Mouse (Mus musculus): ENCODE measurements around the gene Gm26602.

Gm26602 gene

GRCm38 (mm10) chr10:79918231-79919078, 7.8 kb downstream of the Gm26602 start:
- peak; percentile 81 to 84 for DNase-seq

- DNase-seq, result peak in 1 of 2 experiments; percentile 34
These were observed 8.7 kb downstream of the Gm26602 start for GRCm38 (mm10) chr10:79919251-79919849.

DNA sequence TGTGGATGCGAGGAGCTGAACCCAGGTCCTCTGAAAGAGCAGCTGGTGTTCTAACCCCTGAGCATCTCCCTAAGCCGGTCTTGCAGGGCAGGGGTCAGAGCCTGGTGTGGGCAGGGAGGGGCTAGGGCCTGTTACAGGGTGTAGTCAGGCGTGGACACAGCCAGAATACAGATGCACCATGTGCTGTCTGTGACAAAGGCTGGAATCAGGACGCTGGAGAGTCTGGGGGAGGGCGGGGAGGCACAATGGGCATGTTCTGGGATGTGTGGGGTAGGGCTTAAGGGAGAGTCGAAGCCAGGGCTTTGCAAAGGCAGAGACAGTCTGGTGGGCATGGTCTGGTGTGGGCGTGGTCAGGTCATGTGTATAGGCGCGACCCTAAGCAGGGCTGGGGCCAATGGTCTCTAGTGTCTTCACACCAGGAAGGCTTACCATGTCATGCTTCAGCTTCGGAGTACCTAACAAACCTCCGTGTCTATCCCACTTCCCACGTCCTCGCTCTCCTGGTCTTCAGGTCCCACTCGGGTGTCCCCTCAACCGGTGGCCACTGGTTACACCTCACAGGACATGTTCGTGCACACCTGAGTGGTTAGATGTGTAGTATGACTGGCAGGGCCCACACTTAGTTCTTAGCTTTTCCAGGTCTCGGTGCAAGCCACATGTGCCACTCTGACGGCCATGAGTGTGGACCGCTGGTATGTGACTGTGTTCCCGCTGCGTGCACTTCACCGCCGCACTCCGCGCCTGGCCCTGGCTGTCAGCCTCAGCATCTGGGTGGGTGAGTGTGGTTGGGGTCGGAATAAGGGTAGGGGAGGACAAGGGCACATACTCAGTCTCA, 9.6 kb downstream of the Gm26602 start:
- peak in 1 of 2 experiments; percentile 19 for DNase-seq

DNA sequence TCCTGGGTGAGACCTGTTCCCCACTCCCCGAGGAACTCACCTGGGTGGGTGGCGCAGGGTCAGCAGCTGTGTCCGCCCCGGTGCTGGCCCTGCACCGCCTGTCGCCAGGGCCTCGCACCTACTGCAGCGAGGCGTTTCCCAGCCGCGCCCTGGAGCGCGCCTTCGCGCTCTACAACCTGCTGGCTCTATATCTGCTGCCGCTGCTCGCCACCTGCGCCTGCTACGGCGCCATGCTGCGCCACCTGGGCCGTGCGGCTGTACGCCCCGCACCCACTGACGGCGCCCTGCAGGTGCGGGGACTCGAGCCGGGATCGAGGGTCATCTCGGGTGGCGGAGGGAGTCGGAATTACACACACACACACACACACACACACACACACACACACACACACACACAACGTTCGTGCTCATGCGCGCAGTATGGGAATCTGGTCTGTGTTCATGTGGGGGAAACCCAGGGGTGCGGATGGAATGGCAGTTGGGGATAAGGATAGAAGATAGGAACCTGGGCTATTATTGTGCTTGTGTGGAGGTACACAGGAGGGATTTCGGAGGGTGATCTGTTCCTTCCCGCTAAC, 10.4 kb downstream of the Gm26602 start, which contains the start of gene R3hdm4:
R3hdm4 (minus strand) TSS at position 251 of the 578 bp plus-strand sequence.
- DNase-seq, result no peak

GRCm38 (mm10) chr10:79921572-79921971, 10.9 kb downstream of the Gm26602 start:
- peak in 1 of 2 experiments; percentile 37 for DNase-seq

GRCm38 (mm10) chr10:79924998-79925784, 14.5 kb downstream of the Gm26602 start:
- peak; percentile 97 to 99 for DNase-seq

DNA sequence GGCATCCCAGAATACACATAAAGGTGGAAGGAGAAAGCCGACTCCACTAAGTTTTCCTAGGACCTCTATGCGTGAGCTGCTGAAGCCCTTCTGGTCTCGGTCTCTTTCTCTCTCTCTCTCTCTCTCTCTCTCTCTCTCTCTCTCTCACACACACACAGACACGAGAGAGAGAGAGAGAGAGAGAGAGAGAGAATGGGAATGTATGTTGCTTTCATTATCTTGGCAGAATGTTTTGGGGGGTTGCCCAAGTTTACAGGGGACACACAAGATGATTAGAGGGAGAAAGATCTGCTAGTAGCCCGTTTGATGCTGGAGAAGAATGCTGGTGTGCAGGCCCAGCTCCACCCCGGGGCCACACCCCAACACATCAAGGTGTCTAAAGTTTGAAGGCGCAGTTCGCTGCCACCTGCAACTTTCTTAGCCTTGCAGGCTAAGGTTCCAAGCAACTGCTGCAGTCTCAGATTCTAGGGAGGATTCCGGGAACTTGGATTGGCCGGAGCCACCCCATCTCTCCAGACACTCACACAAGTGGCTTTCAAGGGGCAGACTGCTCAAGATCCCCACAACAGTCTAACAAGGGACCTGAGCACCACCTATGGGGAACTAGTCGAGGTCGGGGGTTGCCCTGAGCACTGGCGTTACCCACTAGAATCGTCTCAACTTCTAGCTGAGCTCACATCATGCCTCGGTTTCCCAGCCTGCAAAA, 15.3 kb downstream of the Gm26602 start:
- peak in 1 of 2 experiments; percentile 52 for DNase-seq

GRCm38 (mm10) chr10:79926491-79927323, 16.1 kb downstream of the Gm26602 start, which contains the start of gene Arid3a:
Gene Arid3a (plus strand): TSS chr10:79927043.
- DNase-seq, result peak; percentile 91 to 94

DNA sequence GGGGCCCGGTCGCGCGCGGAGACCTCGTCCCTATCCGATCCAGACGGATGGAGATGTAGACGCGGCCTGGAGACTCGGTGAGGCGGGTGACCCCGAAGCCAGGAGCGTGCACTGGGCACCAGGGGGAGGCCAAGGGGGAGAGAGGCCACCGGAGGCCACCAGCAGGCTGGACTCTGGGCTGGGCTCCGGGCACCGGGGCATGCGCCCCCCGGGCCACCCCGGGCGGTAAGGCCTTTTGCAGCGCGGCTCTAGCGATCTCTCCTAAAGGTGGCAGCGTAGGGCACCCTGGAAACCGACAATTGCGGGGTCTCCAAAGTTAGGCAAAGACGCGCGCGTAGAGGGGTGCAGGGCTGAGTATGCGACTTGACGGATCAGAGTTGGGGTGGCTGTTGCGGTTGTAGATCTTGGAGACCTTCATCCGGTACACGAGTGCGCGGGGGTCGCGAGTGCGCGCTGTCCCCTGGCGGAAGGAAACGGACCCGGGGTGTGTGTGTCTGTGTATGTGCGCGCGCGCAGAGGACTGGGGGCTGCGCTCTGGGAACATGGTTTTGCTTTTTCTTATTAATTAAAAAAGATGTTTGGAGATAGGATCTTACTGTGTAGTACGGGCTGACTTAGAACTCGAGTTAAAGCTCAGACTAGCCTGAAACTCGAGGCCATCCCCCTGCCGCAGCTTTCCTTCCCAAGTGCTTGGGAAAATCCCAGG, 16.8 kb downstream of the Gm26602 start:
- peak; percentile 78 for DNase-seq

DNA sequence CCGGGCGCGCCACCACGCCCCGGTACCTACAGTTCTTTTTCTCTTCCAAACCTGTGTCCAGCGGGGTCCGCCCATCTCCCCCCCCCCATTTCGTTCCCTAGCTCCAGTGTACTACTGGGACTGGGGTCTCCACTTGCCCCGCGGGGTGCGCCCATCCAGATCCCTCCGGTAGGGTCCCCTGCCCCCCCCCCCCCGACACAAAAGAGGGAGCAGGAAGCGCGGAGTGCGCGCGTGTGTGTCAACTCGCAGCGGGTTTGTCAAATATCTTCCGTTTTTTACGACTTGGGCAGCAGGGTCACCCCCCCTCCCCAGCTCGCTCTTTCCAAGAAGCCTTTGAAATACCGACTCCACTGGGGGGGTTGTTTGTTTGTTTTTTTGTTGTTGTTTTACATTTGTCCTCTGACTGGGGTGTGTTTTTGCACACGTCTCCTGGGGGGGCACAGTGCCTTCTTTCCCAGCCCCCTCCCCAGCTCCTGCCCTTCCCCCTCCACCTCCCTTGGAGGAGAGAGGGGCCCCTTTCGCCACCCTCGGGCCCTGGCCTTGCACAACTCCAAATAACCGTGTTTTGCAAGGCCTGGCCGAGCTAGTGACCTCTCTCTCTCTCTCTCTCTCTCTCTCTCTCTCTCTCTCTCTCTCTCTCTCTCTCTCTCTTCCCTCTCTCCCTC, 17.5 kb downstream of the Gm26602 start:
- peak; percentile 53 to 60 for DNase-seq

DNA sequence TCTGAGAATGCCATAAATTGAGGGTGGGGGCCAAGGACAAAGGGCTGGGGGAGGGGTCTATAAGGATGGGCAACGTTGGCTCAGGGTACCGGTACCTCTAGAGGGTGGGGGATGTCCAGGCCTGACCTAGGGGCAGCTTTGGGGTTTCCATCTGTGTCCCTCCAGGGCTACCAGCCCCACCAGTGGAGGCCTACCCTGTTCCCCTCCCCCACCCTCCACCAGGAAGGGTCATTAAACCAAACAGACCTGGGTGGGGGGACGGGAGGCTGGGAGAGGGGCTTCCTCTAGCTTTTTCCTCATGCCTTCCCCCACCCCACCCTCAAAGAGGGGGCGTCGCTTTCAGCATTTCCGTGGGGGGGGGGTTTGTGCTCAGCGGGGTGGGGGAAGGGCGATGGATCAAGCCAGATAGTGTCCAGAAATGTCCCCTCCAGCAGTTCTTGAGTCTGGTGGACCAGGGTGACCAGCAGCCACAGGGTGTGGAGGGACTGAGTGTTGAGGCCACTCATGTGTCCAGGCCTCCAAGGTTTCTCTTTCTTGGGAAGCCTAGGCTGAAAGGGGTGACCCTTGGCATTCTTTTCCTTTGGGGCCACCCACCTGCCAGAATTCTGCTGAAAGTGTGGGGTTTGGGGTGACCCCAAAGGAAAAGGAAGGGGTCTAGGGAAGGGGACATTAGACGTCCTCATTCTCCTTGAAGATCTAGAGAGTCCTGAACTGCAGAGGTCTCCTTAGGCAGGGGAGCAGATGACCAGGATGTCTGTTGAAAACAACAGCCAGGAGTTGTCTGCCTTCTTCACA, 18.4 kb downstream of the Gm26602 start:
- peak; percentile 59 to 68 for DNase-seq

GRCm38 (mm10) chr10:79929967-79930825, 19.5 kb downstream of the Gm26602 start:
- peak in 1 of 2 experiments; percentile 39 for DNase-seq

- DNase-seq, result peak; percentile 63 to 76
These were observed 20.1 kb downstream of the Gm26602 start for GRCm38 (mm10) chr10:79930826-79931186.

DNA sequence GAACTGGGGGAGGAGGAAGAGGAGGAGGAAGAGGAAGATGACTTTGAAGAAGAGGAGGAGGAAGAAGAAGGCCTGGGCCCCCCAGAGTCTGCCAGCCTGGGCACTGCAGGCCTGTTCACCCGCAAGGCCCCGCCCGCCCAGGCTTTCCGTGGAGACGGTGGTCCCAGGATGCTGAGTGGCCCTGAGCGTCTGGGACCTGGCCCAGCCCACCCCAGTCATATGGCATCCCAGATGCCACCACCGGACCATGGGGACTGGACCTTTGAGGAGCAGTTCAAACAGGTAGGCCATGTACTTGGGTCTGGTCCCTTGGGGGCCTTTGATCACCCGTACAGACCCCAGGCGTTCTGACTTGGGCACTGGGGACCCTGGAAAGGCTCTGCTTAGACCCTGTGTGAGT, 21.1 kb downstream of the Gm26602 start:
- peak in 1 of 2 experiments; percentile 41 for DNase-seq

DNA sequence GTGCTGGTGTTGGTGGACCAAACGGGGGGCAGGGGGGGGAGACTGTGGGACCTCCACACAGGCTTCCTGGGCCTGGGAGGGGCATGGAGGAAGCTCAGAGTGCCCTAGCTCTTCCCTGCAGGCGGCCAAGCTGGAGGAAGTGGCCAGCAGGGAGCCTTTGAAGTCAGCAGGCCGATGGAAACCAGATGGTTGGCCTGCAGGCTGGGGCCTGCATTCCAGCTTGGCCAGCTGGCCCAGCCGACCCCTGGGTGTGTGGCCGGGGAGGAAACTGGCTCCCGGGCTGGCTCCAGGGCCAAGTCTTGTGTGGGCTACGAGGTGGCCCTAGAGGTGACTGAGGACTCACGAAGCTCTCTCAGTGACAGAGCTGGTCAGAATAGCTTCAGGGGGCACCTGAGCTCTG, 22.1 kb downstream of the Gm26602 start:
- DNase-seq, result peak; percentile 78 to 89

- peak; percentile 63 to 64 for DNase-seq
These were observed 22.6 kb downstream of the Gm26602 start for GRCm38 (mm10) chr10:79933145-79933679.

GRCm38 (mm10) chr10:79933861-79934260, 23.2 kb downstream of the Gm26602 start:
- DNase-seq, result no peak

All from cerebellum, postnatal 10 days (tissue).